Mouse (Mus musculus): Measurements from ENCODE around the gene Cdh4.
A peak's percentile ranks its signal among the peaks of the same experiment; 100 is the strongest.

Gene Cdh4

DNA sequence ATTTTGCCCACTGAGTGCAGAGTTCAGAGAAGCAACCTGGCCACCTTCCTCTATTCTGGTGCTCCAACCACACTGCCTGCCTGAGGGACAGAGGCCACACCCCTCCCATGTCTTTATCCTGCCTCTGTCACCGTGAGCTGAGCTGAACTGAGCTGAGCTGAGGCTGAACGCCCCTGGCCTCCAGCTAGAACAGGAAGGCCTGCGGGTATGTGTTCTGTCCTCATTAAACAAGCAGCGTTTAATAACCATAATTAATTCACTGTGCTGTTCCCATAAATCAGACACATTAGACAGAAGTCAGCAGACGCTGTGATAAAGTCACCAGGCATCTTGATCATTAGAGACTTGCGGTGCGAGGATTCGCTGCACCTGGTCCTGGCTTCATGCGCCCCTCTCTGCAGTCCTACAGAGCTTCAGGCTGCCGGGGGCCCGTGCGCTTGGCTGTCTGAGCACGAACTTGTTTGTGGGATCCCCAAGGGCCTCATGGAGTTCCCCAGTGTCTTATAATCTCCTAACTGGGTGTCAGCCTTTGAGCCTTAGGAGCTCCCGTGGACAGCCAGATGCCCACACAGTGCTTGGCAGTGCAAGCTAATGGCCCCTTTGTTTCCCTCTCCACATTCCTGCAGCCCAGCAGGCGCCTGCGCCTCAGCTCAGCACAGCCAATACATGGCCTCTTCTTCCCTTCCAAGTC is 291.1 kb downstream of the Cdh4 start:
- no peak for DNase-seq (ENCODE audit: low read depth)

DNA sequence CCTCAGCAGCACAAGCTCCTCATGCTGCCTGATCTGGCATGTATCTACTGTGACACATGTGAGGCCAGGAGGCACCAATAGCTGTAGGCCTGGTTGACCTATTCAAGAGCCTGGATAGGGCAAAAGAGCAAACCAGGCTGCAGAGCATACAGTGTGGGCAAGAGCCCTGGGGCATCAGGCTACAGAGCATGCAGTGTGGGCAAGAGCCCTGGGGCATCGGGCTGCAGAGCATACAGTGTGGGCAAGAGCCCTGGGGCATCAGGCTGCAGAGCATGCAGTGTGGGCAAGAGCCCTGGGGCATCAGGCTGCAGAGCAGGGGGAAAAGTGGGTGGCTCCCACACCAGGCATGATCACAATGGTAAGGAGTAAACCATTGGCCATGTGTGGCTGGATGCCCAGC is 300.2 kb downstream of the Cdh4 start:
- DNase-seq (ENCODE audit: low read depth), result no peak

DNA sequence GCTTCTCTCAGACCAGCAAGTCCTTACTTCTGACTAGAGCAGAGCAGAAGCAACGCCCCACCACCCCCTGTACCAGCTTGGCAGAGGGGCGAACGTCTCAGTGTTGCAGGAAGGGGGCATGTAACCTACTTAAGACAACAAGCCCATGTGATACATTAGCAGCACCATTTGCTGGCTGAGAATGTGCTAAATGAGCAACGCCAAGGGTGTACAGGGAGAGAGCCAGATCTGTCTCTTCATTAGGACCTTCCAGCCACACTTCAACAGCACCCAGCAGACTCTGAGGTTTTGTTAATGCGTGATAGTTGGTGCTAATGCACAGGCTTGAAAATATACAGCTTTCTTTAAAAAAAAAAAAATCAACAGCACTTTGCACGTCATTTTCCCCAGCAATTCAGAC is 300.6 kb downstream of the Cdh4 start:
- DNase-seq (ENCODE audit: low read depth), result no peak

DNA sequence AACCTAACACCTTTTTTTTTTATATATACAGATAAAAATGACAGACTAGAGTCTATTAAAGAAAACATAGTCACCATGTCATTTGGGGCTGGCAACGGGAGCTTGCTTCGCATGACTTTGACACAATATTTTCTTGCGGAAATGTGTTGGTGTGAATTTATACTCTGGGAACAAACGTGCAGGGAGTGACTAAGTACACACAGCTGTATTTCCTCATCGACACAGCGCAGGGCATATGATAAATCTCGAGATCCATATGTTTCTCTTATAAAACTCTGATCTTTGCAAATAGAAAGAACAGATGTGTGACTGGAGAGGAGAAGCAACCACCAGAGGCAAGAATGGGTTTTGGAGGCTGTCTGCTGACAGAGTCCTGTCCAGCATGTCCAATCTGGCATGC is 304.3 kb downstream of the Cdh4 start:
- no peak for DNase-seq (ENCODE audit: low read depth)

DNA sequence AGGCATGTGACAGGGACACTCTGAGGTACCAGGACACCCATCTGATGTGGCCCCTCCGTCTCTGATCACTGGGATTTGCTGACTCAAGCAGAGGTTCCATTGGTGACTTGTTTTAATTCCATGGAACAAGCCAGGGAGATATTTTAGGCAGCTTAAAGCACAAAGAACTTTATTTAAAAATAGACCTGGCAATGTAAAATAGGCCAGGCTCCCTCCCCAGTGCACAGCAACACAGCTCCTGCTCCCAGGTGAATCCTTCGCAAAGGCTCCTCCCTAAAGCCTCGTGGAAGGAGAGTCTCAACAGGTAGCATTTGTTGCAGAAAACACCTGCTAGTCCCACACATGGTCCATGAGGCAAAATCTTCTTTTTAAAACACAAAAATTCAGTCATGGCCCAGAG is 307.2 kb downstream of the Cdh4 start:
- no peak for DNase-seq (ENCODE audit: low read depth)

DNA sequence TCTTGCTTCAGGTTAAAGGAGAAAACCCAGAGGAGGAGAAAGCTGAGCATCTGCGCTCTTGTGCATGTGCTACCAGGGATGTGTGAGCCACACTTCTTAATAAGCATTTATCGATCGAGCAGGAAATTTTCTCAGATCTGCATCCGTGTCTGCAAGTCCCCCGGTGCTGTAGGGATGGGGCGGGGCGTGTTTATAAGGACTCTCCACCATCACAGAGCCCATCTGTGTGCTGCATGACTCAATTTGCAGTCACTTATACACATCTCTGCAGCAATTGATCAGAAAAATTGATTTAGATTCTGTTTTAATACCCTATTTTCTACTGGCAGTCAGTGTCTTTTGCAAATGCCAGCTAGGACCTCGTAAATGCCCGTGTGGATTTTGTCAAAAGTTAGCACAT is 311.6 kb downstream of the Cdh4 start:
- DNase-seq (ENCODE audit: low read depth), result no peak

DNA sequence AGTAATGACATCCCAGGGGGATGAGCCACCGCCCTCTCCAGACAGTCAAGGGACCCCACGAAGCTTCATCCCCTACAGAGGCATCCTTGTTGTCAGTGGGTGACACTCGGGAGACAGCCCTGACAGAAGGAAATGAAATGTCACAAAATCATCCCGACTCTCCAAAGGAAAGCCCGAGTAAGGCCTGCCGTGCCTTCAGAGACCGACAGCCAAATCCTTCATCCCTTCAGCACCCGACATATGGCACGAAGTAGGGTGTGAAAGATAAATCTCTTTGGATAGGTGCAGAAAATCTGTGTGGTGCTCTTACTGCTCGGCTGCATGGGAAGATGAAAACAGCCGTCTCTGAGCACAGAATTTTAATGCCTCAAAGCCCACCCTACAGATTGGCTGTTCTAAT is 312.5 kb downstream of the Cdh4 start:
- no peak for DNase-seq (ENCODE audit: low read depth)

DNA sequence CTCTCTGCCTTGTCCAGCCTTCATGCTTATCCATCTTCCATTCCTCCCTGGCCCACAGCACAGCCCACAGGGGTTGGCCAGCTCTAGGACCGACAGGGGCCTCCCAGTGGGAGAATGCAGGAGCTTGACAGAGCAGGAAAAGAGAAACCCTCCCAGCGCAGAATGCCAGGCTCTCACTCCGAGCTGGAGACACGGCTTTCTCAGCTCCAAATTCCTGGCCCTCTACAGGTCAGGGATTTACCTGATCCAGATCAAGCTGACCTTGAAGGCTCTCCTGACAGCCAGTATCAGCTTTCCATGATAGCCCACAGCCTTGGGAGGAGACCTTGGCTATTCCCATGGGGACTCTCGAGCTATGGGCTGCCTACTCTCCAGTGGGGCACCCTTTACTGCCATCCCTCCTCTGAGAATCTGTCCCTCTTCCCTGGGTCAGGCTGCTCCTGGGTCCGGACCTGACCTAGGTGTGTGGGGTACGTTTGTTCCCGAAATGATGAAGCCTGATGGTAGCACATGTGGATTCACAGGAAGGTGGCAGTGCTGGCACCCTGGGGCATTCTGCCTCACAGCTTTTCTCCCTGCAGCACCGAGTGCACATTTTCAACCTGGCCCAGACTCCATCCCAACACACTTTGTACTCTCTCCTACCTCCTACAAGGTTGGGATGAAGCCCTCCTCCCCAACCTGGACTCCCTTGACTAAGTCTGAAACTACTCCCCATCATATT is 319.6 kb downstream of the Cdh4 start:
- no peak for DNase-seq (ENCODE audit: low read depth)

DNA sequence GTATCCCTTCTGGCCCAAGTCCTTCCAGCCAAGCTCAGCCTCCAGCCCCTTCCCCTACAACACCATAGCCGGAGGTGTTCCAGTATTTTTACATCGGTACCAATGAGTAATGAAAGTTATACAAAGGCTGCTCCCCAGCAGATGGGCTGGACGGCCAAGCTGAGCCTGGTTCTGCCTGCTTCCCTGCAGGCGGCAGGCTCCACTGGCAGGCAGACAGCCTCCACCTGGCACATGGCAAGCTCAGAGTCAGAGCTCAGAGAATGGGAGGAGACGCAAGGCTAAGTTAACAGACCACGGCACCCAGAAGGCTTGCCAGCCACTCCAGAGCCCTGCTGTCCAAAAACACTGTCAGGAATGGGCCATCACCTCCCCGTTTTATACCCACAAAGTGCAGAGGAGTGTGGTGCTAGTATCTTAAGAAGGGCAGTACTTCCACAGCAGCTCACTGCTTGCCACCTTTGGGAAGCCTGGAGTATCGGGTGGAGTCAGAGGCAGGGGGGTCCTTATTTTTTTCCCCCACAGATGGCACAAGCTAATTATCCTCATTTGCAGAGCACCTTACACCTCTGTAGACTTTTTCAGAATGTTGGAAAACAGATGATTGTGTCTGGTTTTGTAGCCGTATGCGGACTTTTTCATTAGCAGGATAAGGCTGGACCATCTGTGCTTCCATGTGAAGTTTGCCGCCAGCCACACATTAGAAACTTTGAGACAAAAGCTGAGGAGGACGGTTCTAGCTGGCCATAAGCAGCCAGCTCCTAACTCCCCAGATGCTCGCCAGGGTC is 320.5 kb downstream of the Cdh4 start:
- DNase-seq (ENCODE audit: low read depth), result no peak

DNA sequence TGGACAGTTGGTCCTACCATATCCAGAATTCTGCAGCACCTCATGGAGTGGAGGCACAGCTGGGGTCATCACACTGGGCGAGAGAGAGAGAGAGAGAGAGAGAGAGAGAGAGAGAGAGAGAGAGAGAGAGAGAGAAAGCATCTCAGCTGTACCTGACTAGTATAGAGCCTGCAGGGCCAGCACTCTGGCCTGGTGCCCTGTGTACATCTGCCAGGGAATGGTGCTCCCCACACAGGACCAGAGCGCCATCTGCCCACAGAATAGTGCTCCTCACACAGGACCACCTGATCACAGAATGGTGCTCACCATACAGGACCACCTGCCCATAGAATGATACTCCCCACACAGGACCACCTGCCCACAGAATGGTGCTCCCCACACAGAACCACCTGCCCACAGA is 322.2 kb downstream of the Cdh4 start:
- no peak for DNase-seq (ENCODE audit: low read depth)

DNA sequence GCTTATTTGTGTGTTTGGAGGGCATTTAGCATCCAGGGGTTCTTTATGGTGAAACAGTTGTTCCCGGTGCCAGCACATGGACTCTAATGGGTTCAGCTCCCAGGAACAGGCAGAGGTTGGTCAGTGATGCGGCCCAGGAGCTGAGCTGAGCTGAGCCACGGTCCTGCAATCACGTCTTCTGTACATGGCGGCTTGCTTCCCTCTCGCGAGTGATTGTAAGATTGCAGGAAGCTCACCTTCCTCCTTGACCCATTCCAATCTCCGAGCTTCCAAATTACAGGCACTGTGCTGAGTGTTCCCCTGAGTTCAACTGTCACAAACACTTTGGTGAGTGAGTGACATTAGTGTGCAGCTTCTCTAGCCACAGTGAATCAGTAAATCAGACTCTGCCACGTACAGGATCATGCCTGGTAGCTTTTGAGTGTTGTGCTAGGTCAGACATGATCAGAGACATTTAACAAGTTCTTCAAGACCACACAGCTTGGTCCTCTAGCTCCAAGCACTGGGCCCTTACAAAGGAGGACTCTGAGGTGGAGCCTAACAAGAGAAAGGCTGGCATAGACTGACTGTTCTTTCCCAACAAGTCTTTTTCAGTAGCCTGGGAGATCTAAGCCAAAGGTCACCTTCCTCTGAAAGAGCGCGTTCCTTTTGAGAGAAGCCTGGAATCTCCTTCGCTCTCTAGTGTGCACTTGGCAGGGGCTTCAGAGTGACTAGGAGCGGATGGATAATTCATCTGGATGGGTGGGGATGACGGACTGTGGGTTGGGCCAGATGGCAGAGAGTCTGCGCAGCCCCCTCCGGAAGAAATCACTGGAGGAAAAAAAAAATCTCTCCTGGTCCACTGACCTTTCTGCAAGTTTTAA is 324.7 kb downstream of the Cdh4 start:
- DNase-seq (ENCODE audit: low read depth), result no peak

DNA sequence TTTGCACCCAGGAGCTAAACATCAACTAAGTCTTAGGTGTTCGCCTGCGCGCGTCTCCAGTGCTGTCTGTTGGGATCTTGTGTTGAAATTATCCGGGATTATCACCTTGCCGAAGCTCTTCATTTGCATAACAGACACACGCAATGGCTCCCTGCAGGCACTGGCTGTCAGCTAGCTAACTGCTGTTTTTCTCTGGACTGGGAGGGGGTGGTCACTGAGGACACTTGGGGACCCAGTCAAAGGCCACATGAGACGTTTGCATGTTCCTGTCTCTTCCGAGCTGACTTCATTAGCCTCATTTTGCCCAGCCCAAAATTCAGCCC is 325.3 kb downstream of the Cdh4 start:
- no peak for DNase-seq (ENCODE audit: low read depth)

DNA sequence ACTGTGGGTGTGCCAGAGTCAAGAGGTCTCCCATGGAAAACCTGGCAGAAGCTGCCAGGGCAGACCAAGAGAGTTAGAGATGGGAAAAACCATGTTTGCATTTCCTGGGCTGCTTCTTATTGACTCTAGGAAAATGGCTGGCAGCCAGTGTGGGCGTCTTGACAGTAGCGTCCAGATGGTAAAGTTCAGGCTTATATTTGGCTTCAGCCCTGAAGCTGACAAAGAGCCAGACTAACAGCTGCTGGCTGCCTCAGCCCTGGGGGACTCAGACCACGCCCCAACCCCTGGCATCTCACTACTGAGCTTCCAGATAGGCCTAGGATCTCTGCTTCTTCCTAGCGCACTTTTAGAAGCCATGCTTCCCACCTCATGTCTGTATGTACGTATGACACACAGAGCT is 326.9 kb downstream of the Cdh4 start:
- peak; percentile 57 for DNase-seq (ENCODE audit: low read depth)

DNA sequence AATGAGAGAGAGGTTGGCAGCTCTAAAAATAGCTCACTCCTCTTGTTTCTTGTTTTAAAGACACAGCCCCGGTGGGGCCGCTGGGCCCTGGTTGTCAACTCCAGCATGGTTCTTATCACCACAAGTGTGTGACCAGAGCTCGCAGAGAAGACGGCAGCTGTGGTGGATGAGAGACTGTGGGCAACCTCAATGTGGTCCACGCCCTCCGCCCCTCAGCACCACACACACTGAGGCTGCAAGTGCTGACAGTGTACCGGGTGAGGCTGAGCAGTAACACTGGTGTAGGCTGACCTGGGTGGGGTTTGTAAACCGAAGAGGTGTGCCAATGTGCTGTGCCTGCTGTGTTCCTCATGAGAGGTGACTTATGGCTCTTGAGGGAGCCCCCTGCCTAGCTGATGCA is 327.7 kb downstream of the Cdh4 start:
- DNase-seq (ENCODE audit: low read depth), result no peak

DNA sequence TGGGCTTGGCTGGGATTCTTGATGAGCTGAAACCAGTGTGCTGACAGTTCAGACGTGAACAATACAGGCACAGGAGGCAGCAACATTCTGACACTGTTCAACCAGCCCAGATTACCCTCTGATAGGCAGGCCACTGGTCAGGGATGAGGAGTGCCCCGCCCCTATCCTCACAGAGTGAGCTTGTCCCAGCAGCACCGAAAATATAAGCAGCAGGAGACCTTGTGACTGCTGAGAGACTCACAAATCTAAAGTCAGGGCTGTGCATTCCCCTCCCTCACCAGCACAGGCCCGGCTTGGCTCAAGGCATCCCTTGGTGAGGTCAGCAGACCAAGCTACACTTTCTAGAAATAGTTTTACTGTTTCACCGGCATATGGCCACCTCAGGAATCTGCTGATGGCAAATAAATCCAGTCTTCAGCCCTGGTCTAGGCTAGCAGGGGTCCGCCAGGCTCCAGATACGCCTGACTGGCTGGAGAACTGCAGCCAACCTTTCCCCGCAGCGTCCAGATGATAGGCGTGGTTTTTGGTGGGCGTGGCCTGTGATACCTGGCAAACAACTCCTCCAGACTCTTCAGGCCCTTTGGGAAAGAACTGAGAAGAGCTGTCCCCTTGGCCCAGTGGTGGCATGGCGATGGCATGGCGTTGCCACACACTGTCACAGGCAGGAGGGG is 332.3 kb downstream of the Cdh4 start:
- DNase-seq (ENCODE audit: low read depth), result no peak

DNA sequence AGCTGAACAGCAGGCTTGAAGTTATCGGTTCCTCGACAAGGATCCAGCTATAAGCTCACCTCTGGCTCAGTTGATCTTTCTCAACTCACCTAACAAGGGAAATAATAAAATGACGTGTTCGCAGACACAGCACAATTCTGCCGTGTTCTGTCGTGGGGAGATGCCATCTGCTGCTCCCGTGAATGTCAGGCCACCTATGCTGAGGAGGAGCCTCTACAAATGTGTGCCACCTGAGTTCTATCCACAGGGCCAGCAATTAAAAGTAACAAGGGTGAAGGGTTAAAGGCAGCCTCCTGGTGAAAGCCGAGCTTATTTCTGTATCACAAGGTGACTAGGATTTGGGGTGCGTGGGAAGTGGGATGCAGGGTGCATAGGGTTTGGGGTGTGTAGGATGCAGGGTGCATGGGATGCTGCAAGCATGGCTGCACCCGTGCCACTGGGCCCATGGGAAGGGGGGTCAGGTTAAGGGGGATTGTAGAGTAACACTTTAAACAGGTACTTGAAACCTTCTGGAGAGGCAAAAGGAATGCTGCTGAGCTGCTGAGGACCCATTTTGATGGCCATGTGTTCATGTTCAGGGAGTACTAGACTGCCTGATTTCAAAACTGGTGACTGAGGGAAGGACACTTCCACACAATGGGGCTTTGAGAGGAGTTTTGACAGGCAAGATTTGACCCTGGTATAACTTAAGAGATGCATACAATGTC is 333.9 kb downstream of the Cdh4 start:
- no peak for DNase-seq (ENCODE audit: low read depth)

DNA sequence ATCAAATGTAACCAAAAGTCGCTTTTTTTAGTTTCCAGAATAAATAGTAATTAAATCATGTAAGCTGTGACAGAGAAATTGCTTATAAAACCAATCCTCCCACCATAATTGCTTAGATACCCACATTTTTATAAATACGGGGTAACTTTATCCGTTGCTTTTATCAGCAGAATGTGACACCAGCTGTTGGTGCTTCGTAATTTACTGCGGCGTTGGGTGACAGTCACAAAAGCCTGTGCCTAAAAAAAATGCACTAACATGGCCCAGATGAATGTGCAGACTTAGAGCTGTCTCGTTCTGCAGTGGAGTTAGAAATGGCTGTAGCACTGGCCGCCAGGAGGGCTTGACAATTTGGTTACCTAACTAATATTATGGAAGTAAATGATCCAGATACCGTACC is 337.0 kb downstream of the Cdh4 start:
- DNase-seq (ENCODE audit: low read depth), result no peak

DNA sequence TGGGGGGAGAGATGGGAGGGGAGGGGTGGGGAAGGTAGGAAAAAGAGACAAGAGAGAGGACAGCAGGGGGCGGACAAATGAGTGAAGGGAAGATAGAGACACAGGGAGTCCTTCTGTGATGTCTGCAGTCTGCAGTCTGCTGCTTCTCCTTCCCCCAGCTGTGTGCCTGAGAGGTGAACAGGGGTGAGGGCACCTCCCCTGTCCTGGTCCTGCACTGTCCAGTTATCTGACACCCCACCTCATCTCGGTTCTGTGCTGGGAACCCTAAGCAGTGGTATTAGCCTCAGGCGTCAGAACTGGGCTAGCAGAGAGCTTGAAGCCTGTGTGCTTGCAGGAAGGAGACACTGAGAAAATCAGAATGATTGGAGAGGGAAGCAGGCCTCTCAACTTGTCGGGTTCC is 338.7 kb downstream of the Cdh4 start:
- DNase-seq (ENCODE audit: low read depth), result no peak

DNA sequence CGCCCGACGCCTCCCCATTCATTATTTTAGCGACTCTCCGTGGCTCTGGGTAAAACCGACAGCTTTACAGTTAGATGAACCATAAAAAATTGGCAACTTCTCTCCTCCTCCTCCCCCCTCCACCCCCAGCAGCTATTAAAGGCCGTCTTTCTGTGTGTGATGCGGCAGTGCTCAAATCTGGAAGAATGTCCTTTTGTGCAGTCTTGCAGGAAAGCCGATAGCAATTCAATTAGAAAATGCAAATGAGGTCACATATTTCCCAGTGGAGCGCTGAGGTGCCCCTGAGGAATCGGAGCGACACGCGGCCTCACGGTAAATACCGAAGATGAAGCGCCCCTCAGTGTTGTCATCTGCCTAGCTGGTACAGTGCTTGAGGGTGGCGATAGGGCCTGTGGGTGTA is 345.0 kb downstream of the Cdh4 start:
- no peak for DNase-seq (ENCODE audit: low read depth)

DNA sequence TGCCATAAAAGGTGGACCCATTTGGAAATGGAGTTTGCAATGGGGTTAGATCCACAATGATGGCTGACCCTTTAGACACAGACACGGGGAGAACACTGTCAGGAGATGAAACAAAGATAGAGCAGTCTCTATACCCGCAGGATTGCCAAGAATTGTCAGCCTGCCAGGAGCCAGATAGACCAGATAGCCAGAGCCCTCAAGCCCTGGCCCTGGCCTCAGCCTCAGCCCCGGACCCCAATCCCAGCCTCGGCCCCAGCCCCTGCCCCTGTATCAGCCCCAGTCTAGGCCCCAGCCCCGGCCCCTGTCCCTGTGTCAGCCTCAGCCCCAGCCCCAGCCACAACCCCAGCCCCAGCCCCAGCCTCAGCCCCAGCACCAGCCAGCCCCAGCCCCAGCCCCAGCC is 345.6 kb downstream of the Cdh4 start:
- no peak for DNase-seq (ENCODE audit: low read depth)

DNA sequence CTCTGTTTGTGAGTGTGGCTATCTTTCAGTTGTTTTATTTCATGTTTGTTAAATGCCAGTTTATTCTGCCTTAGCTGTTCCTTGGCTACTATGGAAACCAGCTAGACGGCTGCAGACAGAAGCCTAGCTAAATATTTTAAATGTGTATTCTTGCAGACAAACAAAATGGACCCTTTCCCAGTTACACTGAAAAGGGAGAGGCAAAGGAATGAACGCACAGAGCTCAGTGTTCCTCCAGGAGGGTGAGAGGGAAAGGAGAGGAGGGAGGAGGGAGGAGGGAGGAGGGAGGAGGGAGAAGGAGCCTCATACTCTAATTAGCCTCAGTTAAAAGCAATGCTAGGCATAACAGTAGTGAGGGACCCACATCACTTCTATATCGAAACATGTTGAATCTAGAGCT is 348.5 kb downstream of the Cdh4 start:
- DNase-seq (ENCODE audit: low read depth), result no peak
